Comparison of ENCODE assay signal across 23 mouse cellular contexts in genomic region chr13:103093713-103094112, GRCm38 (mm10).
DNase-seq lines count a peak whose midpoint lies in the region; ATAC-seq lines count a peak whose summit lies in the region.
"Had no signal": no experiment of that assay in that cellular context is flagged by ENCODE, and none has a peak within 500 bp of the region (broad histone marks: within the 10 kb centered on the region; RNA-seq: fewer than 3 reads in every experiment).

No protein-coding gene starts in this region.

- no peak overlapping the region for H3K27ac ChIP-seq in heart, embryonic 14.5 days (replicated peaks in 1 of 2; ENCODE audit: control insufficient read depth in 1 of 2, insufficient read depth in 1 of 2, low read depth in 2 of 2, low read length in 2 of 2)
- no peak overlapping the region for H3K27ac ChIP-seq in heart, embryonic 11.5 days (ENCODE audit: low read depth, low read length)
- H3K27ac ChIP-seq: embryonic facial prominence, embryonic 12.5 days; embryonic facial prominence, embryonic 15.5 days; gastrocnemius, adult 2 months; hindbrain, embryonic 12.5 days; hindbrain, embryonic 15.5 days had no signal

- no peak for ATAC-seq in heart, embryonic 14.5 days (ENCODE audit: insufficient number of reproducible peaks, insufficient read depth, low FRiP score, low read depth)
- no peak for ATAC-seq in heart, embryonic 11.5 days (replicated peaks; ENCODE audit: insufficient number of reproducible peaks, low FRiP score, low TSS enrichment)
- ATAC-seq: CD4-positive, CD25-positive, alpha-beta regulatory T cell, adult 4 months; forebrain, embryonic 14.5 days; forebrain, postnatal 0 days had no signal

- H3K27me3 ChIP-seq in heart, embryonic 14.5 days (ENCODE audit: control insufficient read depth, insufficient read depth, low read length): no peaks in the 10 kb centered on the region
- H3K27me3 ChIP-seq in heart, embryonic 11.5 days (ENCODE audit: control insufficient read depth, insufficient read depth, low read length): no peaks in the 10 kb centered on the region
- H3K27me3 ChIP-seq: heart, embryonic 12.5 days; hindbrain, embryonic 15.5 days had no signal

- 76% methylated on average over 1 of the region's 1 CpGs for WGBS in heart, embryonic 14.5 days
- WGBS in heart, embryonic 11.5 days (ENCODE audit: insufficient replicate concordance): 79% methylated on average over 1 of the region's 1 CpGs

- H3K4me1 ChIP-seq in heart, embryonic 14.5 days (ENCODE audit: control insufficient read depth in 2 of 2, insufficient read depth in 2 of 2, low read length in 2 of 2): peaks cover 4 to 17% of the 10 kb centered on the region in 2 experiments; a peak in 3 of 4 replicates
- H3K4me1 ChIP-seq in heart, embryonic 11.5 days (ENCODE audit: control insufficient read depth, insufficient read depth, low read length): peaks cover 6% of the 10 kb centered on the region; the same call in 1 of the 2 replicates

- no peaks in the 10 kb centered on the region for H3K9me3 ChIP-seq in heart, embryonic 14.5 days (ENCODE audit: control insufficient read depth, low read length)
- no peaks in the 10 kb centered on the region for H3K9me3 ChIP-seq in heart, embryonic 11.5 days (replicated peaks; ENCODE audit: control insufficient read depth, low read length)
- H3K9me3 ChIP-seq: embryonic facial prominence, embryonic 12.5 days; embryonic facial prominence, embryonic 15.5 days; heart, embryonic 12.5 days; hindbrain, embryonic 12.5 days; hindbrain, embryonic 15.5 days had no signal

- no peaks in the 10 kb centered on the region for H3K36me3 ChIP-seq in heart, embryonic 14.5 days (ENCODE audit: control insufficient read depth, insufficient read depth, low read length)
- no peaks in the 10 kb centered on the region for H3K36me3 ChIP-seq in heart, embryonic 11.5 days (ENCODE audit: control insufficient read depth, insufficient read depth, low read length)
- H3K36me3 ChIP-seq: embryonic facial prominence, embryonic 12.5 days; embryonic facial prominence, embryonic 15.5 days; heart, embryonic 12.5 days; hindbrain, embryonic 12.5 days; hindbrain, embryonic 15.5 days had no signal

- DNase-seq in kidney, adult 8-10 months: peak; percentile 30 to 51
- no peak for DNase-seq in kidney, postnatal 10 days
- peak; percentile 45 to 57 for DNase-seq in kidney, postnatal 36 days
- no peak for DNase-seq in kidney, adult 18-20 months
- DNase-seq: adrenal gland, adult 2 months; adrenal gland, postnatal 14 days; cerebellum, adult 11 months; cerebellum, adult 2 months; cerebellum, adult 9-11 months; cerebellum, postnatal 25 days; forebrain, postnatal 0 days; gastrocnemius, adult 2 months; gastrocnemius, postnatal 14 days; heart, adult 18-20 months had no signal

- H3K4me3 ChIP-seq in heart, embryonic 14.5 days (ENCODE audit: control insufficient read depth in 1 of 2, insufficient read depth in 1 of 2, low read depth in 1 of 2, low read length in 2 of 2): no peak overlapping the region
- H3K4me3 ChIP-seq in heart, embryonic 11.5 days (ENCODE audit: low read depth, low read length): no peak overlapping the region
- H3K4me3 ChIP-seq: embryonic facial prominence, embryonic 12.5 days; embryonic facial prominence, embryonic 15.5 days; gastrocnemius, adult 2 months; hindbrain, embryonic 12.5 days; hindbrain, embryonic 15.5 days had no signal

- H3K9ac ChIP-seq in heart, embryonic 14.5 days (ENCODE audit: low read length): no peak overlapping the region
- no peak overlapping the region for H3K9ac ChIP-seq in heart, embryonic 11.5 days (ENCODE audit: low read depth, low read length)
- H3K9ac ChIP-seq: embryonic facial prominence, embryonic 12.5 days; embryonic facial prominence, embryonic 15.5 days; forebrain, postnatal 0 days; heart, embryonic 12.5 days; hindbrain, embryonic 12.5 days; hindbrain, embryonic 15.5 days had no signal

- H3K4me2 ChIP-seq in heart, embryonic 14.5 days (ENCODE audit: low read length): peak overlapping the region; percentile 86
- H3K4me2 ChIP-seq in heart, embryonic 11.5 days: no peak overlapping the region
- H3K4me2 ChIP-seq: embryonic facial prominence, embryonic 12.5 days; embryonic facial prominence, embryonic 15.5 days; hindbrain, embryonic 12.5 days had no signal

Comparison
In these comparisons a context has a peak if more than half of its experiments do, and no peak if none do; other contexts are left out.
1. DNase-seq: peak in kidney, adult 8-10 months (2 of 2) and kidney, postnatal 36 days (2 of 2); none in kidney, postnatal 10 days (single experiment) and kidney, adult 18-20 months (single experiment).